Mouse (Mus musculus) erythroblast, embryonic 14.5 days (primary cell): ENCODE measurements around the gene Arfip1. TPM values are rescaled to one million over a fixed set of nuclear protein-coding genes. Genes with fewer than 3 reads are reported as not detected.

Experiments
- H3K27me3 ChIP-seq: 2 replicates; pipeline ENCODE4 v1.6.1; 2012; ENCODE audit warnings: inconsistent platforms; ENCODE audit not compliant: control insufficient read depth
- H3K36me3 ChIP-seq: 2 replicates; pipeline ENCODE4 v1.6.1; 2012; ENCODE audit warnings: mild to moderate bottlenecking, inconsistent platforms; ENCODE audit not compliant: control insufficient read depth
- H3K4me1 ChIP-seq: 2 replicates; pipeline ENCODE4 v1.6.1; 2012; ENCODE audit warnings: inconsistent platforms; ENCODE audit not compliant: control insufficient read depth
- H3K4me3 ChIP-seq: replicated peaks from 2 replicates; pipeline ENCODE3; 2012; ENCODE audit warnings: moderate library complexity, mild to moderate bottlenecking, inconsistent platforms
- H3K9me3 ChIP-seq: 2 replicates; pipeline ENCODE4 v1.6.1; 2012; ENCODE audit warnings: low read length, inconsistent platforms, mixed read lengths; ENCODE audit not compliant: control insufficient read depth
- GATA1 ChIP-seq: IDR thresholded peaks from 2 replicates; pipeline ENCODE4 v1.6.1; 2012; ENCODE audit warnings: low read length, inconsistent platforms, mixed read lengths
- TAL1 ChIP-seq: IDR thresholded peaks from 3 replicates; pipeline ENCODE4 v1.6.1; 2012; ENCODE audit warnings: low read length, inconsistent platforms, mixed read lengths
- polyA plus RNA-seq: library from polyadenylated mRNA; stranded (reverse); fragments of >175 nt; gene quantifications from 2 replicates; pipeline ENCODE4 v1.2.3, GENCODE M21; 2012

The Arfip1 gene
- polyA plus RNA-seq, 1 experiment: 0.10 TPM

DNA sequence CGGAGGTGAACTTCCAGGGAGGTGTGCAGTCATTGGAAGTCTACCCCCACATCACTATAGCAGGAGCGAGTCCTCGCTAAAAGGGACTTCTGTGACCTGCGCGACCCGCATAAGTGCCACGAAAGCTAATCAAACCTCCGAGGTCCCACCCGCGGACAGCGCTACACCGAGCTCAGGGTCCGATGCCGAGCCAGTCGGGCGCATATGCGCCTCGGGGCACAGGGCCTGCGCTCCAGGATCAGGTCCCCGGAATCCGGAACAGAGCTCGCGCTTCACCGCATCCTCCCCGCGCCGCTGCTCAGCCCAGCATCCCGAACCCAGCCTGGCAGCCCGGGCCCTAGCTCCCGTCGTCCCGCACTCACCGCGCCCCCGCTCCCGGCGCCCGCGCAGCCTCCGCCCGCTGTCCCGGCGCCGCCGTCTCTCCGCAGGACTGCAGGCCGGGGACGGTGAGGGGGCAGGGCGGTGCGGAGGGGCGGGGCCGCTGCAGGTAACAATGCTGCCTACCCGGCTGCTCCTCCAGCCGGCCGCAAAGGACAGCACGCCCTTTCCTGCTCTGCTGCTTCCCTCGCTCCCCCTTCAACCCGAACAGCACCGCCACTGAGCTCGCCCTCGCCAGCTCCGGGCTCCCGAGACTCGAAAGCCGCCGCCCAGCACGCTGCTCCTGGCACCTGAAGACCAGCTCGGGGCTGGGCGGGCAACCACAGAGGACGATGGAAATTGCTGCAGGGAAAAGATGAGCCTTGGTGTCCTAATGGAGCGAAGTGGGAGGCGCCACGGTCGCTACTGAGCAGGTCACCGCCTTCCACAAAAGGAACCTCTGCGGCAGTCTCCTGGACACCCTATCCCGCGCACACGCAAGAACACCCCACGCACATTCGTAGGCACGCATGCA, 102.2 kb downstream of the Arfip1 start, which contains the start of gene Fhdc1:
Gene Fhdc1 (minus strand): TSS at position 424 of the 892 bp plus-strand sequence.
- H3K4me1 ChIP-seq: peaks cover 49% of the 10 kb centered on the region
- H3K4me3 ChIP-seq: peak within 1 kb of the TSS; percentile 74
- TF ChIP-seq TAL1 (no peak), GATA1 (no peak)
- H3K9me3 ChIP-seq: no peaks in the 10 kb centered on the region
- peaks cover 34% of the 10 kb centered on the region for H3K36me3 ChIP-seq
- H3K27me3 ChIP-seq: peaks cover 50% of the 10 kb centered on the region

- peaks cover 57% of the 10 kb centered on the region for H3K4me1 ChIP-seq
- H3K27me3 ChIP-seq: peaks cover 50% of the 10 kb centered on the region
- H3K9me3 ChIP-seq: no peaks in the 10 kb centered on the region
- TF ChIP-seq GATA1: peak; percentile 93
- TF ChIP-seq TAL1: no peak
- H3K36me3 ChIP-seq: peaks cover 42% of the 10 kb centered on the region
- peak overlapping the region; percentile 74 for H3K4me3 ChIP-seq
Observed at GRCm38 (mm10) chr3:84479293-84480005, 103.0 kb downstream of the Arfip1 start.

DNA sequence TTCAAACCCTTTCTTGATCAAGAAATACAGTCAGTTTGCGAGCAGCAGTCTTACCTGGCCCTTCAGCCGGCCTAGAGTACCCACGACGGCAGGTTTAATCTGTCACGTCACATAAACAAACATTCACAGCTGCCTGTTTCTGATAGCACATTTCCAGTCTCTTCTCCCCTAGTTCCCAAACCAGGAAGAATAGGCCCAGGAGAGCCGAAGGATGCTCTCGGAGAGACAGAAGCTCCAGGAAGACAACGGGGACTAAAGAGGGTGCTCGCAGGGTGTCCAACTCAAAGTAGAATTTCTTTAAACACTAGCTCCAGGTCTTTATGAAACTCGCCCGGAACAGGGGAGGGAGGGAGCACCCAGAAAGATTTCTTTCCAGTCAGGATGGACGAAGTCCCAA, 103.5 kb downstream of the Arfip1 start:
- TF ChIP-seq GATA1 (peak; percentile 51), TAL1 (peak; percentile 85)
- Histone ChIP-seq H3K9me3 (no peaks in the 10 kb centered on the region), H3K36me3 (peaks cover 47% of the 10 kb centered on the region), H3K27me3 (peaks cover 50% of the 10 kb centered on the region), H3K4me1 (peaks cover 62% of the 10 kb centered on the region), H3K4me3 (peak overlapping the region; percentile 74)

- Histone ChIP-seq H3K36me3 (peaks cover 54% of the 10 kb centered on the region), H3K27me3 (peaks cover 50% of the 10 kb centered on the region), H3K9me3 (no peaks in the 10 kb centered on the region), H3K4me1 (peaks cover 69% of the 10 kb centered on the region), H3K4me3 (peak overlapping the region; percentile 74)
- TF ChIP-seq TAL1 (no peak), GATA1 (no peak; the same call in 1 of the 2 replicates)
Observed at GRCm38 (mm10) chr3:84478195-84478594, 104.2 kb downstream of the Arfip1 start.

DNA sequence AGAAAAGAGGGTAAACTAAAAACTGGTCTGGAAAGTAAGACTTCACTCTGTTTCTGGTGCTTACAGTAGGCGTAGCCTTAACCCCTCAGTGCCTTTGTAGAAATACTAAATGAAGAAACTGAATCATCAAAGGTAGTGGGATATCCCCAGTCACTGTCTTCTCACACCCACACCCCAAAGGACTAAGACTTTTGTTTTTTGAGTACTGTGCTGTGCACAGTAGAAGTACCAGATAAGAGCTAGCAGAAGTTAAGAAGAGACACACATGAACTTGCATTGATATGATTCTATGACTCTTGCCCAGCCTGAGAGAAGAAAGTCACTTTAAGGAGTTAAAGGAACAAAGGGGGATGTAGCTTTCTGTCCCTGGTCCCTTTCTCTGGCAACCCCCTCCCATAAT, 104.9 kb downstream of the Arfip1 start:
- Histone ChIP-seq H3K4me1 (peaks cover 76% of the 10 kb centered on the region), H3K27me3 (peaks cover 43% of the 10 kb centered on the region), H3K4me3 (peak overlapping the region; percentile 74), H3K9me3 (no peaks in the 10 kb centered on the region), H3K36me3 (peaks cover 61% of the 10 kb centered on the region)
- no peak for TF ChIP-seq TAL1
- TF ChIP-seq GATA1: peak; percentile 22; the same call in 1 of the 2 replicates

GRCm38 (mm10) chr3:84474981-84475775, 107.2 kb downstream of the Arfip1 start:
- Histone ChIP-seq H3K27me3 (peaks cover 23% of the 10 kb centered on the region), H3K36me3 (peaks cover 84% of the 10 kb centered on the region), H3K4me3 (peak overlapping the region; percentile 74), H3K9me3 (peaks cover 2% of the 10 kb centered on the region), H3K4me1 (peaks cover 81% of the 10 kb centered on the region)
- TF ChIP-seq GATA1: no peak
- 0 out of 3 replicates have a peak, but pooled peaks have one; percentile 12 for TF ChIP-seq TAL1

GRCm38 (mm10) chr3:84474398-84474797, 108.0 kb downstream of the Arfip1 start:
- H3K4me3 ChIP-seq: peak overlapping the region; percentile 58
- no peak for TF ChIP-seq GATA1
- no peak for TF ChIP-seq TAL1
- peaks cover 92% of the 10 kb centered on the region for H3K36me3 ChIP-seq
- peaks cover 15% of the 10 kb centered on the region for H3K27me3 ChIP-seq
- peaks cover 81% of the 10 kb centered on the region for H3K4me1 ChIP-seq
- H3K9me3 ChIP-seq: peaks cover 7% of the 10 kb centered on the region

- TF ChIP-seq TAL1 (no peak), GATA1 (no peak)
- H3K9me3 ChIP-seq: peaks cover 7% of the 10 kb centered on the region
- peaks cover 94% of the 10 kb centered on the region for H3K4me1 ChIP-seq
- peaks cover 100% of the 10 kb centered on the region for H3K36me3 ChIP-seq
- H3K27me3 ChIP-seq: peaks cover under 1% of the 10 kb centered on the region; the same call in 1 of the 2 replicates
- H3K4me3 ChIP-seq: peak overlapping the region; percentile 58
Observed at GRCm38 (mm10) chr3:84472955-84473354, 109.5 kb downstream of the Arfip1 start.
